Mouse (Mus musculus) stomach, postnatal 0 days (tissue): ENCODE measurements around the gene Ank3.

ENCODE experiments used
- CTCF ChIP-seq: IDR thresholded peaks from 2 replicates; pipeline ENCODE4 v1.5.1; 2016; ENCODE audit warnings: antibody characterized with exemption, low read depth, mild to moderate bottlenecking, moderate library complexity
- EP300 ChIP-seq: optimal IDR thresholded peaks from 2 replicates; pipeline ENCODE3; 2016; ENCODE audit warnings: antibody characterized with exemption

- TF ChIP-seq CTCF (no peak), EP300 (no peak)
Measured at GRCm38 (mm10) chr10:69762977-69763376, 364.4 kb downstream of the Ank3 start.
